Mouse (Mus musculus) ES-Bruce4 (cell line): ENCODE data around the gene Ccar1. TPM values are rescaled to one million over a fixed set of nuclear protein-coding genes. Genes with fewer than 3 reads are reported as not detected.

Experiments used
- H3K27ac ChIP-seq: 2 replicates; pipeline ENCODE4 v1.5.1; 2012; ENCODE audit warnings: low read length, inconsistent platforms; ENCODE audit not compliant: insufficient read depth
- H3K27me3 ChIP-seq: 2 replicates; pipeline ENCODE4 v1.6.1; 2012; ENCODE audit warnings: mild to moderate bottlenecking, low read length, inconsistent platforms; ENCODE audit not compliant: control insufficient read depth, poor library complexity, insufficient read depth, severe bottlenecking
- H3K36me3 ChIP-seq: 2 replicates; pipeline ENCODE4 v1.6.1; 2012; ENCODE audit warnings: inconsistent platforms, mild to moderate bottlenecking, low read length, moderate library complexity; ENCODE audit not compliant: control insufficient read depth, poor library complexity, insufficient read depth, severe bottlenecking
- H3K4me1 ChIP-seq: one replicate; pipeline ENCODE4 v1.8.1; 2011; ENCODE audit warnings: low read length; ENCODE audit not compliant: control insufficient read depth, insufficient read depth
- H3K4me3 ChIP-seq: 2 replicates; pipeline ENCODE4 v1.5.1; 2011; ENCODE audit warnings: low read depth, mild to moderate bottlenecking, low read length
- H3K9ac ChIP-seq: 2 replicates; pipeline ENCODE4 v1.6.1; 2012; ENCODE audit warnings: low read depth, mild to moderate bottlenecking, inconsistent platforms; ENCODE audit not compliant: poor library complexity, severe bottlenecking
- H3K9me3 ChIP-seq: replicated peaks from 2 replicates; pipeline ENCODE4 v1.6.1; 2012; ENCODE audit warnings: mild to moderate bottlenecking, low read length, inconsistent platforms; ENCODE audit not compliant: control insufficient read depth, poor library complexity, insufficient read depth, severe bottlenecking
- CTCF ChIP-seq: IDR thresholded peaks from one replicate; pipeline ENCODE4 v1.8.1; 2011; ENCODE audit warnings: low read depth, low read length
- EP300 ChIP-seq: IDR thresholded peaks from 2 replicates; pipeline ENCODE4 v1.6.1; 2011; ENCODE audit warnings: low read depth, low read length; ENCODE audit not compliant: insufficient read depth
- POLR2A ChIP-seq: IDR thresholded peaks from one replicate; pipeline ENCODE4 v1.8.1; 2011; ENCODE audit warnings: low read length; ENCODE audit not compliant: insufficient read depth
- polyA plus RNA-seq: library from polyadenylated mRNA; stranded (reverse); fragments of >200 nt; gene quantifications from 2 replicates; pipeline ENCODE4 v1.2.4, GENCODE M21; 2011; ENCODE audit warnings: low read depth; ENCODE audit not compliant: missing spikeins, insufficient read depth, insufficient read length

The Ccar1 gene
- polyA plus RNA-seq, 1 experiment: 123 TPM

- no peaks in the 10 kb centered on the region for H3K4me1 ChIP-seq
- no peaks in the 10 kb centered on the region for H3K36me3 ChIP-seq
- H3K9ac ChIP-seq: no peak overlapping the region
- no peak overlapping the region for H3K27ac ChIP-seq
- H3K9me3 ChIP-seq: no peaks in the 10 kb centered on the region
- H3K27me3 ChIP-seq: no peaks in the 10 kb centered on the region
- TF ChIP-seq EP300 (no peak), POLR2A (no peak), CTCF (no peak)
- no peak overlapping the region for H3K4me3 ChIP-seq
Measured at GRCm38 (mm10) chr10:62713457-62713856, 78.6 kb downstream of the Ccar1 start.

DNA sequence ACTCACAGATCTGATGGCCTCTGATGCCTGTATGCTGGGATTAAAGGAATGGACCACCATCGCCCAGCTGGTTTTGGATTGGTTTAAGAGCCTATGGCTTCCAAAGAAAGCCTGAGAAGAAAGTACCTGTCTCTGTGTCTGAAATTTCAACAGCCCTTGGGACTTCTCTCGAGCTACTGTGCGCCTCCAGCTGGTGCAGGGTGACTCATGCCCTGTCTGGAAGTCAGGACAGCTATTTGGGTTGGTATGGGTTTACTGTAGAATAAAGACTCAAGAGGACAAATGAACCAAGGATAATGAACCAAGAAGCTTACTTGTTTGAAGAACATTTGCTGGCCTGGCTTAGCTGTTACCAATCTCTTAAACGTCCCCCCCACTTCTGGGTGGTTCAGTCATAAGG lies 88.5 kb downstream of the Ccar1 start:
- Histone ChIP-seq H3K27me3 (no peaks in the 10 kb centered on the region), H3K36me3 (no peaks in the 10 kb centered on the region), H3K4me1 (no peaks in the 10 kb centered on the region), H3K27ac (no peak overlapping the region), H3K4me3 (no peak overlapping the region), H3K9ac (no peak overlapping the region), H3K9me3 (no peaks in the 10 kb centered on the region)
- no peak for TF ChIP-seq EP300
- TF ChIP-seq CTCF: no peak
- no peak for TF ChIP-seq POLR2A

DNA sequence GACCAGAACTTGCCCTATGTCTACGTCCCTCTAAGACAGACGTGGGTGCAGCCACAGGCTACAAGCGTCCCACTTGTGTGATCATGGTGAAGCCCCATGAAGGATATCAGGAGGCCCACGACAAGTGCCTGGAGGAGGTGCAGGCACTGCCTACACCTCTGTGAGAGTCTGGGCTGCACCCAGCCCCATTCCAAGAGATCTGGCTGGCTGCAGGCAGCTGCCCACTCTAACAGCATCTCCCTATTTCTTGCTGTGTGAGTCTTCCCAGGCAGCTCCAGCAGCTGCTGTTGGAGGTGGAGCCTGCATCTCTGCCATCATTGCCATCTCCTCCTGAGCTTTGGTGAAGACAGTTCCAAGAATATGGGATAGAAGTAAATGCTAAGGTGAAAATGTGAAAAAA lies 89.7 kb downstream of the Ccar1 start:
- Histone ChIP-seq H3K27me3 (no peaks in the 10 kb centered on the region), H3K4me1 (no peaks in the 10 kb centered on the region), H3K9me3 (no peaks in the 10 kb centered on the region), H3K36me3 (no peaks in the 10 kb centered on the region), H3K4me3 (no peak overlapping the region), H3K27ac (no peak overlapping the region), H3K9ac (no peak overlapping the region)
- TF ChIP-seq POLR2A: no peak
- TF ChIP-seq CTCF: no peak

Other genes starting within 250 kb of the Ccar1 start
- 26.2 and 28.3 TPM in 2 replicates for gene Kif1bp, start 213.8 kb downstream of the Ccar1 start, polyA plus RNA-seq
- gene Ddx21, start 190.0 kb downstream of the Ccar1 start, polyA plus RNA-seq: 170 and 179 TPM in 2 replicates
- 96.5 and 115 TPM in 2 replicates for gene Ddx50, start 141.1 kb downstream of the Ccar1 start, polyA plus RNA-seq
- 1.1 TPM in 1 of 2 replicates, not detected in the other for gene Stox1, start 66.2 kb downstream of the Ccar1 start, polyA plus RNA-seq
- gene Tet1, start 116.7 kb upstream of the Ccar1 start, polyA plus RNA-seq: 231 and 239 TPM in 2 replicates
- gene Slc25a16, start 128.3 kb upstream of the Ccar1 start, polyA plus RNA-seq: 11.3 and 11.6 TPM in 2 replicates
- gene Dna2, start 154.7 kb upstream of the Ccar1 start, polyA plus RNA-seq: 39.5 and 46.7 TPM in 2 replicates
- gene Rufy2, start 187.9 kb upstream of the Ccar1 start, polyA plus RNA-seq: 30.7 and 32.0 TPM in 2 replicates
- 121 and 135 TPM in 2 replicates for gene Hnrnph3, start 231.9 kb upstream of the Ccar1 start, polyA plus RNA-seq
- gene Pbld2, start 232.0 kb upstream of the Ccar1 start, polyA plus RNA-seq: 0.79 and 1.3 TPM in 2 replicates